Mouse (Mus musculus) megakaryocyte, embryonic 14.5 days (primary cell): ENCODE data around the gene Lrrc1.

ENCODE experiments used
- FLI1 ChIP-seq: IDR thresholded peaks from 2 replicates; pipeline ENCODE4 v1.6.1; 2012; ENCODE audit warnings: low read length, inconsistent platforms, mixed read lengths
- GATA1 ChIP-seq: IDR thresholded peaks from 3 replicates; pipeline ENCODE4 v1.6.1; 2012; ENCODE audit warnings: mixed read lengths, low read length, inconsistent platforms, borderline replicate concordance

DNA sequence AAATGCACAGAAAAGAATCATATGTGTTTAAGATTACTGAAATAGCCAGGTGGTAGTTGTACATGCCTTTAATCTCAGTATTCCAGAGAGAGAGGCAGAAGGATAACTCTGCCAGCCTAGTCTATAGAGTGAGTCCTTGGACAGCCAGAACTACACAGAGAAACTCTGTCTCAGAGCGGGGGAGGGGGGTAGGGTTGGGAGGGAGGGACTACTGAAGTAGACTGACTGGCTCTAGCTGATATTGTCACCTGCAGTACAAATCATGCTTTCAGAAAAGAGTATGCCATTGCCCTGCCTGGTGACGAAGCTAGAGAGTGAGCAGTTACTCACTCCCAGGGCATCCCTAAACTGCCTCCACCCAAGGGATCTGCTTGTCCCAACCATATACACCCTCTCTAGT lies 125.9 kb downstream of the Lrrc1 start:
- TF ChIP-seq GATA1, result no peak
- TF ChIP-seq FLI1, result no peak
